Mouse (Mus musculus) ES-E14 (cell line): ENCODE results near the gene Prok1. TPM values are rescaled to one million over a fixed set of nuclear protein-coding genes. Genes with fewer than 3 reads are reported as not detected.

ENCODE experiments used
- DNase-seq: peaks from one replicate; pipeline ENCODE4 v3.0.0-alpha.2; 2013; ENCODE audit warnings: low read depth, low spot score
- H3K27ac ChIP-seq: 2 replicates; pipeline ENCODE4 v1.5.1; 2012; ENCODE audit warnings: low read depth, mild to moderate bottlenecking, low read length, moderate library complexity, mixed read lengths; ENCODE audit not compliant: poor library complexity, insufficient read depth, severe bottlenecking
- H3K36me3 ChIP-seq: 2 replicates; pipeline ENCODE4 v1.6.1; 2012; ENCODE audit warnings: mild to moderate bottlenecking, low read length, moderate library complexity, mixed read lengths; ENCODE audit not compliant: control insufficient read depth, poor library complexity, insufficient read depth, severe bottlenecking
- H3K4me1 ChIP-seq, 2 experiments: fragments of 150-350 bp in 1 of 2; sonication (generic) in 1 of 2; 2 replicates each; pipeline ENCODE4 v1.6.1; 2012; ENCODE audit warnings: low read length in 2 of 2, mild to moderate bottlenecking in 1 of 2, mixed read lengths in 1 of 2; ENCODE audit not compliant: control insufficient read depth in 2 of 2, insufficient read depth in 2 of 2, poor library complexity in 1 of 2
- H3K4me3 ChIP-seq, 2 experiments: fragments of 150-350 bp in 1 of 2; sonication (generic) in 1 of 2; 2 replicates each; pipeline ENCODE4 v1.5.1; 2012; ENCODE audit warnings: low read length in 2 of 2, low read depth in 1 of 2, mild to moderate bottlenecking in 1 of 2, mixed read lengths in 1 of 2; ENCODE audit not compliant: insufficient read depth in 1 of 2, poor library complexity in 1 of 2, severe bottlenecking in 1 of 2
- H3K9ac ChIP-seq: 2 replicates; pipeline ENCODE4 v1.6.1; 2012; ENCODE audit warnings: low read depth, mild to moderate bottlenecking, low read length, mixed read lengths; ENCODE audit not compliant: poor library complexity, insufficient read depth, severe bottlenecking
- H3K9me3 ChIP-seq: fragments of 150-350 bp; sonication (generic); 2 replicates; pipeline ENCODE4 v1.6.1; 2012; ENCODE audit warnings: low read depth, mild to moderate bottlenecking, low read length; ENCODE audit not compliant: control insufficient read depth, insufficient read depth
- CHD2 ChIP-seq: IDR thresholded peaks from 2 replicates; pipeline ENCODE4 v1.6.1; 2014; ENCODE audit warnings: mild to moderate bottlenecking, low read depth, low read length, inconsistent platforms
- HCFC1 ChIP-seq: IDR thresholded peaks from 2 replicates; pipeline ENCODE4 v1.6.1; 2012; ENCODE audit warnings: low read length, inconsistent platforms, borderline replicate concordance; ENCODE audit not compliant: insufficient read depth
- MAFK ChIP-seq: IDR thresholded peaks from 2 replicates; pipeline ENCODE4 v1.6.1; 2014; ENCODE audit warnings: mild to moderate bottlenecking, low read depth, low read length, inconsistent platforms; ENCODE audit not compliant: insufficient read depth
- ZC3H11A ChIP-seq: IDR thresholded peaks from 2 replicates; pipeline ENCODE4 v1.6.1; 2012; ENCODE audit warnings: low read depth, mild to moderate bottlenecking, inconsistent platforms, low read length, borderline replicate concordance
- ZNF384 ChIP-seq: IDR thresholded peaks from 2 replicates; pipeline ENCODE4 v1.6.1; 2012; ENCODE audit warnings: low read depth, low read length, inconsistent platforms
- in situ Hi-C, 2 experiments: fragments of 600-800 bp; cut with MboI; formaldehyde crosslinking; loops; one replicate each; pipeline ENCODE4 v1.15.1; 2025; ENCODE audit warnings: low sequenced_read_pairs in 2 of 2, inconsistent platforms in 1 of 2; ENCODE audit not compliant: unreplicated experiment in 2 of 2
- total RNA-seq: library from RNA; depleted of rRNA; stranded (reverse); fragments of 300-350 nt; gene quantifications from 2 replicates; pipeline ENCODE4 v1.2.3, GENCODE M21; 2012

Gene Prok1
- total RNA-seq, 1 experiment, result not detected

DNA sequence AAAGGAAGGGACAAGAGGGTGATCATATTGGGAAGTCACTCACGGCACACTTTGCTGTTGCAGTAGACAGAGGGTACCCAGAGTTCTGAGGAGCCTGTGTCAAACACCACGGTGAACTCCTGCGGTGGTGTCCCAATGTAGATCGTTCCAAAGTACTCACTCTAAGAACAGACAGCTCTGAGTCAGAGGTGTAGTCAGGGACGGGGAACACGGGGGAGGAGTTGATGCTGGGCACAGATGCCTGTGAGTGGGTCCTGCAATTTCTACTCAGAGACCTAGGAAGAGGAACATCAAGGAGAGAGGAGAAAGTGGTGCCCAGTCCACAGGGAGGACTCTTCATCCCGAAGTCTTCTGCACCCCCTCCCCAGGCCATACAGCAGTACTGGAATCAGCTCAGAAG, 20.9 kb downstream of the Prok1 start:
- no peak overlapping the region for H3K9ac ChIP-seq
- H3K27ac ChIP-seq, result no peak overlapping the region
- H3K9me3 ChIP-seq, result no peaks in the 10 kb centered on the region
- no peaks in the 10 kb centered on the region for H3K4me1 ChIP-seq
- TF ChIP-seq ZNF384 (no peak), CHD2 (no peak), HCFC1 (no peak), MAFK (no peak), ZC3H11A (no peak)
- DNase-seq, result no peak
- H3K36me3 ChIP-seq, result no peaks in the 10 kb centered on the region
- in situ Hi-C loops, result no loop called here
- H3K4me3 ChIP-seq, result no peak overlapping the region

DNA sequence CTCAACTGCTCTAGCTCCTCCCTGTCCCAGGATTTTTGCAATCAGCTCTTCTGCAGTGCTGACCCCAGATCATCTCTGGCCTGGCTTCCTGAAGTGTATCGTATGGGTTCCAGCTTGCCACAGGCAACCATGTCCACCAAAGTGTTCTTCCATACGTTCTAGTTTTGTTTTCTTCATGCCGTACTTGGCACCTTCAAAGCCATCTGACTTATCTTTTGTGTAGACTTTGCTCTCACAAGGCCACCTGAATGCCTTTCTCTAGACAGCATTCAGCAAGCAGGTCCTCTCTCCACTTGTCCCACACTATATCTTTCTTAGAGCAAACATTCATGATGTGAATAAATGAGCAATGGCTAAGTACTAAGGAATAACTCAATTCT, 22.4 kb downstream of the Prok1 start:
- no peak overlapping the region for H3K9ac ChIP-seq
- no peaks in the 10 kb centered on the region for H3K9me3 ChIP-seq
- no peak for DNase-seq
- H3K4me1 ChIP-seq, result no peaks in the 10 kb centered on the region
- H3K36me3 ChIP-seq, result no peaks in the 10 kb centered on the region
- H3K4me3 ChIP-seq, result no peak overlapping the region
- in situ Hi-C loops, result no loop called here
- H3K27ac ChIP-seq, result no peak overlapping the region
- no peak for TF ChIP-seq ZC3H11A
- TF ChIP-seq HCFC1, result no peak
- no peak for TF ChIP-seq ZNF384
- TF ChIP-seq CHD2, result no peak
- TF ChIP-seq MAFK, result no peak

DNA sequence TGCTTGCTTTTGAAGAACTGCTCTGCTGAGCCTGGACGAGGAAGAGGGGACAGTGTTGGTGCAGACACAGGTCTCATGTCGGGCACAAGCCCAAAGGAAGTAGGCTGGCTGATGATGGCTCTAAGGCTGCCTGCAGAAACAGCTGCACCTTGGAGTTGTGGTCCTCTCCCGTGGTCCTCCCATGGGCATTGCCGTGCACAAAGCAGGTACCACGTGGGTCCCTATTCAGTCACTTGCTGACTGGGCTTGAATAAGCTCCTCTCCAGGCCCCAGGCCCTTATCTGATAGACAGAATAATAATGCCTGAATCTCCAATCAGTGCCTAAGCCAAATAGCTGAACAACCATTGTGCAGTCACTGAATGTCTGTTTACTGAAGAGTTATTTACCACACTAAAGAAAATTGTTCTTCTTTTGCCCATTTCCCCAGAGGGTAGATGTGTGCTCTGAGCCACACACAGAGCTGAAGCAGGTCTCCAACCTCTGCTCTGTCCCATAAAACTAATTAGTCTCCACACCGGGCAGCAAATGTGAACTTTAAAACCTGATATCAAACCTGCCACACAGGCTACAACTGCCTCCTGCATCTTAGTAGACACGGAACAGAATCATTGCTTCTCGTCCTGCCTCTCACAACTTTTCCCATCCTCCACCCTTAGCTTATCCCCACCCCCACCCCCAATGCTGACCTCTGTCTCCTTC, 23.0 kb downstream of the Prok1 start:
- DNase-seq, result no peak
- in situ Hi-C loops, result no loop called here

DNA sequence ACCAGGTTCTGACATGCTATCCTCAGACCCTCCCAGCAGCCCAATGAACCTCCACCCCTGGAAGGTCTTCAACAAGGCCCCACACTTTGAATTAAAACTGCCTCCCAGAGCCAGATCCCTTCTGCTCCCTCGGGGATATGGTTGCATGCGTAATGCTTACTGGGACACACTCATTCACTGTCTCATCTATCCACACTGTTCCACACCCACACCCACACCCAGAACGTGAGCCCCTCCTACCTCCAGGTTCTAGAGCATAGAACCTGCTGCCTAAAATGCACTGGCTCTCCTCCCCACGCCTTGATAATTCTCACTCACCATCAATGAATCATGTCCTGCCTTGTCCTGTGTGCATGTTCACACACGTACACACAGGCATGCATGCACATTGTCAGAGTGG, 24.9 kb downstream of the Prok1 start:
- TF ChIP-seq HCFC1, result no peak
- no peak for TF ChIP-seq MAFK
- TF ChIP-seq CHD2, result no peak
- Histone ChIP-seq H3K36me3 (no peaks in the 10 kb centered on the region), H3K4me3 (no peak overlapping the region), H3K9ac (no peak overlapping the region), H3K9me3 (no peaks in the 10 kb centered on the region), H3K4me1 (no peaks in the 10 kb centered on the region), H3K27ac (no peak overlapping the region)
- no peak for DNase-seq
- in situ Hi-C loops, result no loop called here

More for the DNA sequence above, 23.0 kb downstream of the Prok1 start:
- Histone ChIP-seq H3K9me3 (no peaks in the 10 kb centered on the region), H3K36me3 (no peaks in the 10 kb centered on the region), H3K27ac (no peak overlapping the region), H3K4me1 (no peaks in the 10 kb centered on the region), H3K4me3 (no peak overlapping the region), H3K9ac (no peak overlapping the region)
- TF ChIP-seq CHD2 (no peak), MAFK (no peak), HCFC1 (no peak), ZC3H11A (no peak), ZNF384 (no peak)
